Mouse (Mus musculus) stomach, embryonic 16.5 days (tissue): ENCODE data around the gene Taf15. TPM values are rescaled to one million over a fixed set of nuclear protein-coding genes. Genes with fewer than 3 reads are reported as not detected.
A peak's percentile ranks its signal among the peaks of the same experiment; 100 is the strongest.

ENCODE experiments used
- ATAC-seq: fragments of 200-750 bp; cut with Nextera tagmentation; 2 replicates; pipeline ENCODE4 v1.8.0; 2017; ENCODE audit warnings: moderate number of reproducible peaks, moderate TSS enrichment; ENCODE audit not compliant: insufficient read depth, low FRiP score
- H3K27ac ChIP-seq: fragments of 300-500 bp; sonication (generic); 2 replicates; pipeline ENCODE4 v1.5.1; 2014; ENCODE audit warnings: low read length
- H3K27me3 ChIP-seq: fragments of 300-500 bp; sonication (generic); 2 replicates; pipeline ENCODE4 v1.6.1; 2014; ENCODE audit warnings: low read length, control low read depth, mixed read lengths; ENCODE audit not compliant: control insufficient read depth, insufficient read depth
- H3K36me3 ChIP-seq: fragments of 300-500 bp; sonication (generic); 2 replicates; pipeline ENCODE4 v1.6.1; 2014; ENCODE audit warnings: low read length; ENCODE audit not compliant: control insufficient read depth, insufficient read depth
- H3K4me1 ChIP-seq: fragments of 300-500 bp; sonication (generic); 2 replicates; pipeline ENCODE4 v1.6.1; 2014; ENCODE audit warnings: low read length, control low read depth, mixed read lengths; ENCODE audit not compliant: control insufficient read depth, insufficient read depth
- H3K4me2 ChIP-seq: fragments of 300-500 bp; sonication (generic); 2 replicates; pipeline ENCODE4 v1.6.1; 2014; ENCODE audit warnings: low read depth, low read length, mixed read lengths
- H3K4me3 ChIP-seq: fragments of 300-500 bp; sonication (generic); replicated peaks from 2 replicates; pipeline ENCODE4 v1.5.1; 2014; ENCODE audit warnings: mild to moderate bottlenecking, low read length
- H3K9ac ChIP-seq: fragments of 300-500 bp; sonication (generic); 2 replicates; pipeline ENCODE4 v1.6.1; 2014; ENCODE audit warnings: low read length
- H3K9me3 ChIP-seq: fragments of 300-500 bp; sonication (generic); replicated peaks from 2 replicates; pipeline ENCODE4 v1.6.1; 2016; ENCODE audit warnings: low read length, control low read depth; ENCODE audit not compliant: control insufficient read depth
- WGBS: fragments of 180-500 bp; shearing (Covaris S2); extraction: QIAGEN DNeasy Blood & Tissue Kit; methylation state at CpG from one replicate; pipeline ENCODE4 v1.1.7; 2014; 5-methylcytosine and 5-hydroxymethylcytosine counted together
- polyA plus RNA-seq: library from polyadenylated mRNA; unstranded; fragments of >200 nt; fragmentation: Nextera tagmentation; extraction: Ambion mirVana; gene quantifications from 2 replicates; pipeline ENCODE4 v1.2.1, GENCODE M21; 2015

The Taf15 gene
- polyA plus RNA-seq, 1 experiment from 2014 or later: 9.7 TPM

DNA sequence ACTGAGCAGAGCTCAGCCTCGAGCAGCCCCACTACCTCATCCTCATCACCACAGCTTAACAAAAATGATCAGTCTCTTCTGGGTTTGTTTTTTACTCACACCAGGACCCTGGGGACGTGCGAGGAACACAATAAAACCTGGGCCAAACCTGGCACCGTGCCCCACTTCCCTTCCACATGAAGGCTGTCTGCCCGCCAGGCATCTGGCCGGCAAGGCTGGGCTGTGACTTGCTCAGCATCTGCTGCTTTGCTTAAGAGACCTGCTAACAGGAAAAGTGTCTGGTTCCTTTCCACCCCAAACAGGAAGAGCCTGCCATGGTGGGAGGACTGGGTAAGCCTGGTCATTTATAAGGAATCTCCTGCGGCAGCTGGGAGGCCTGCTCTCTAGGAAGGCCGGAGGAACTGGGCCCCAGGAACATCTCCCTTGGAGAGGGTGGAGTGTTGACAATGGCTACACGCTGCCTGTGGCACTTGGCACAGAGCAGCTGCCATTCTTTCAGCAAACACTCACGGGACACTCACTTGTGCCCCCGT, 5.7 kb upstream of the Taf15 start:
- no peak overlapping the region; the same call in 1 of the 2 replicates for H3K27ac ChIP-seq
- H3K4me2 ChIP-seq: no peak overlapping the region
- ATAC-seq: peak; percentile 22; the same call in 1 of the 2 replicates
- H3K27me3 ChIP-seq: peaks cover 4% of the 10 kb centered on the region; the same call in 1 of the 2 replicates
- H3K9me3 ChIP-seq: no peaks in the 10 kb centered on the region
- H3K4me3 ChIP-seq: no peak overlapping the region
- no peaks in the 10 kb centered on the region for H3K36me3 ChIP-seq
- H3K9ac ChIP-seq: no peak overlapping the region
- H3K4me1 ChIP-seq: 0 out of 2 replicates have a peak, but pooled peaks cover 6% of the 10 kb centered on the region
- whole genome bisulfite sequencing: 45% methylated on average over 11 of the region's 11 CpGs

DNA sequence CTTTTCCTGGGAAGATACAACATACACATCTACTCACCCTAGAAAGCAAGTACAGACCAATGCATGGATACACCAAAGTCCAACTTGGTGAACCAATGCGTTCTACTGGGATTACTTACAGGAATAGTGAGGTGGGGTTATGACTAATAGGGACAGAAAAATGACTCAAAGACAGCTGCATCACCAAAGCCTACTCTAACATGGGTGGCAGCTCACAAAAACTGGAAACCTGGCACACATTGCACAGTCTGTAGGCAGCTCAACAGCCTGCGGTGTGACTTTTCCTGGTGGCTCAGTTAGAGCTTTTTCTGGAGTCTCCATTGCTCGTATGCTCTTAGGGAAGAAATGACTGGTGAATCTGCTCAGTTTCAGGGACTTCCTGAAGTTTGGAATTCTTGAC, 4.1 kb upstream of the Taf15 start:
- Histone ChIP-seq H3K4me1 (0 out of 2 replicates have a peak, but pooled peaks cover 8% of the 10 kb centered on the region), H3K4me3 (no peak overlapping the region), H3K9ac (no peak overlapping the region), H3K27me3 (no peaks in the 10 kb centered on the region; the same call in 1 of the 2 replicates), H3K9me3 (no peaks in the 10 kb centered on the region), H3K4me2 (no peak overlapping the region), H3K27ac (no peak overlapping the region), H3K36me3 (no peaks in the 10 kb centered on the region)
- 85% methylated on average over 3 of the region's 3 CpGs for WGBS
- no peak for ATAC-seq

DNA sequence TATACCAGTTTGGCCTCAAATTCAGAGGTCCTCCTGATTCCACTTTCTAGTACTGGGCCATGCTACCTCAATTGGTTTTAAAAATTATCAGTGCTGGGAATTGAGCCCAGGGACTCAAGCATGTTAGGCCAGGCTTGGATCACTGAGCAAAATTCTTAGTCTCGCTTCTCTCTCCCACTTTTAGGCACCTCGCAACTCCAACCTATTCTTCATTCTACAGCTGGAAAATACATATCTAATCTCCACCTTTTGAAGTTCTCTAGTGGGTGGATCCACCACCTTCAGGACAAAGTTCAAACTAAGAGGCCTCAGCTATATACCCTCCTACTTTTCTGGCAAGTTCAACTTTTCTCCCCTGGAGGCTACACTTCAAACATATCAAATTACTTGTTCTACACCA, 1.1 kb upstream of the Taf15 start:
- H3K9me3 ChIP-seq: no peaks in the 10 kb centered on the region
- peak overlapping the region; percentile 78; the same call in 1 of the 2 replicates for H3K9ac ChIP-seq
- peaks cover 17% of the 10 kb centered on the region for H3K4me1 ChIP-seq
- H3K4me2 ChIP-seq: peak overlapping the region; percentile 70
- H3K27me3 ChIP-seq: no peaks in the 10 kb centered on the region
- H3K4me3 ChIP-seq: 0 out of 2 replicates have a peak overlapping the region, but pooled peaks have one; percentile 80
- H3K36me3 ChIP-seq: no peaks in the 10 kb centered on the region
- no peak for ATAC-seq
- H3K27ac ChIP-seq: peak overlapping the region; percentile 96; the same call in 1 of the 2 replicates
- WGBS: 71% methylated on average over 2 of the region's 2 CpGs

GRCm38 (mm10) chr11:83473235-83474016, 540 bp downstream of the Taf15 start:
- under 1% methylated on average over 41 of the region's 52 CpGs for WGBS
- H3K36me3 ChIP-seq: no peaks in the 10 kb centered on the region

DNA sequence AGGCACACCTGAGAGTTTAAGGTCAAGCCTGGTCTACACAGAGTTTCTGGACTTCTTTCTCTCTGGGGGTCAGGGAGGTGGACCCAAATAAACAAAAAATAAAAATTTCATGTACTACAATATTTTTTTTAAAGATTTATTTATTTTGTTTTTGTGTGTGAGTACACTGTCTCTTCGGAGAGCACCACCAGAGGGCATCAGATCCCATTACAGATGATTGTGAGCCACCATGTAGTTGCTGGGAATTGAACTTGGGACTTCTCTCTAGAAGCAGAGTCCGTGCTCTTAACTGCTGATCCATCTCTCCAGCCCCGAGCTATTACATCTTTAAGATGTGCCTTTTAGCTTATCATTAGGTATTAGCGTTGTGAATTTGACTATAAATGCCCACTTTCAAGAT, 18.6 kb downstream of the Taf15 start:
- Histone ChIP-seq H3K4me1 (no peaks in the 10 kb centered on the region), H3K9me3 (no peaks in the 10 kb centered on the region), H3K27me3 (no peaks in the 10 kb centered on the region), H3K4me3 (no peak overlapping the region), H3K27ac (no peak overlapping the region), H3K36me3 (peaks cover 6% of the 10 kb centered on the region), H3K4me2 (no peak overlapping the region), H3K9ac (no peak overlapping the region)
- WGBS: 89% methylated on average over 4 of the region's 4 CpGs
- no peak for ATAC-seq

More at GRCm38 (mm10) chr11:83473235-83474016, 540 bp downstream of the Taf15 start:
- no peaks in the 10 kb centered on the region for H3K27me3 ChIP-seq
- no peaks in the 10 kb centered on the region for H3K9me3 ChIP-seq
- peaks cover 17% of the 10 kb centered on the region for H3K4me1 ChIP-seq
- peak overlapping the region; percentile 96 for H3K9ac ChIP-seq
- H3K4me2 ChIP-seq: peak overlapping the region; percentile 90
- H3K4me3 ChIP-seq: peak overlapping the region; percentile 80
- peak; percentile 79 for ATAC-seq
- peak overlapping the region; percentile 96 for H3K27ac ChIP-seq

- no peak overlapping the region for H3K4me3 ChIP-seq
- no peaks in the 10 kb centered on the region for H3K4me1 ChIP-seq
- no peaks in the 10 kb centered on the region for H3K27me3 ChIP-seq
- H3K27ac ChIP-seq: no peak overlapping the region
- WGBS: 87% methylated on average over 2 of the region's 2 CpGs
- H3K9me3 ChIP-seq: no peaks in the 10 kb centered on the region
- ATAC-seq: no peak
- H3K4me2 ChIP-seq: no peak overlapping the region
- H3K9ac ChIP-seq: no peak overlapping the region
- peaks cover 6% of the 10 kb centered on the region; the same call in 1 of the 2 replicates for H3K36me3 ChIP-seq
Measured at GRCm38 (mm10) chr11:83495571-83495970, 22.7 kb downstream of the Taf15 start.

- H3K4me3 ChIP-seq: no peak overlapping the region
- ATAC-seq: no peak
- H3K27ac ChIP-seq: no peak overlapping the region
- no peaks in the 10 kb centered on the region for H3K9me3 ChIP-seq
- H3K36me3 ChIP-seq: peaks cover 19% of the 10 kb centered on the region
- H3K9ac ChIP-seq: no peak overlapping the region
- 92% methylated on average over 5 of the region's 5 CpGs for WGBS
- no peak overlapping the region for H3K4me2 ChIP-seq
- H3K4me1 ChIP-seq: no peaks in the 10 kb centered on the region
- H3K27me3 ChIP-seq: no peaks in the 10 kb centered on the region
Measured at GRCm38 (mm10) chr11:83504308-83504707, 31.4 kb downstream of the Taf15 start.

DNA sequence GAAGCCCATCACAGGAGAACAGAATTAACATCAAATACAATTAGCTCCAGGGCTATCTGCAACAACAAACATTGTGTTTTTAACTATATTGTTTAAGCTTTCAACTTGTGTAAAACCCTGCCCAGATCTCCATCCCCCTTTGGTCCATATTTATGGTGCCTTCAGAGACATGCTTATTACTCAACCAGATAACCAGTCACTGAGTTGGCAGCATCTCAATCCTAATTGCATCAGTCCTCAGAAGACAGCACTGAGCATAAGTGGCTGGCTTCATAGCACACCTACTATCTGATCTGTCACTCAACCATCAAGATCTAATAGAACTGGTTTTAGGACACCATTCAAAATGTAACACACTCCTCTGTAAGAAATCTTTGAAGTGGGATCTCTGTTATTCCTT, 36.6 kb downstream of the Taf15 start:
- H3K9ac ChIP-seq: no peak overlapping the region
- no peak overlapping the region for H3K27ac ChIP-seq
- H3K9me3 ChIP-seq: no peaks in the 10 kb centered on the region
- no peak overlapping the region for H3K4me3 ChIP-seq
- H3K4me1 ChIP-seq: no peaks in the 10 kb centered on the region
- no peak for ATAC-seq
- no peak overlapping the region for H3K4me2 ChIP-seq
- peaks cover 9% of the 10 kb centered on the region; the same call in 1 of the 2 replicates for H3K36me3 ChIP-seq
- no peaks in the 10 kb centered on the region for H3K27me3 ChIP-seq

GRCm38 (mm10) chr11:83517153-83517552, 44.3 kb downstream of the Taf15 start:
- no peaks in the 10 kb centered on the region for H3K4me1 ChIP-seq
- H3K27ac ChIP-seq: no peak overlapping the region
- no peak for ATAC-seq
- no peaks in the 10 kb centered on the region for H3K36me3 ChIP-seq
- no peak overlapping the region for H3K9ac ChIP-seq
- no peaks in the 10 kb centered on the region for H3K27me3 ChIP-seq
- H3K4me2 ChIP-seq: no peak overlapping the region
- no peak overlapping the region for H3K4me3 ChIP-seq
- no peaks in the 10 kb centered on the region for H3K9me3 ChIP-seq
